Mouse (Mus musculus): Measurements from ENCODE around the gene Mt2. TPM values are rescaled to one million over a fixed set of nuclear protein-coding genes. Genes with fewer than 3 reads are reported as not detected.
"Not testable (repeated sequence)": the region's sequence is repeated elsewhere in the genome, so short reads cannot be mapped to it uniquely, and the experiment has no call there.

Mt2 gene
- polyA plus RNA-seq, 1 experiment from 2014 or later, result 58.8 TPM

DNA sequence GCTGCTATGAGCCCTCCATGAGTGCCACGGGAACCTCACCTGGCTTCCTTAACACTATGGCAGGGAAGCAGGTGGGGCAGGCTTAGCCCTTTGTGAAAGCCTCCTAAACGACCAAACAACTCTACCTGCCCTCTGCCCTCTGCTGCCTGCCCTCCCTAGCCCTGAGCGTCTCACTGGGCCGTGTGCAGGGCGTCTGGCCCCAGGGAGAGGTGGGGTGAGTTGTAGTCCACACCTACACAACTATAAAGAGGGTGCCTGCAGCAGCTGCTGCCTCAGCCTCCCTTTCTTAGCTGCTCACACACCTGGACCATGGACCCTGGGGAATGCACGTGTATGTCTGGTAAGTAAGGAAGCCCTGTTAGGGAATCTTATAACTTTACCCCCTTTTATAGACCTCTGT, 35.5 kb upstream of the Mt2 start, which contains the start of gene Mt4:
Gene Mt4, plus strand, starts transcription at position 265 of the 400 bp plus-strand sequence.
- no peak within 1 kb of the TSS for H3K4me2 ChIP-seq (ENCODE audit: low read depth, low read length)
- 49% methylated on average over 6 of the region's 6 CpGs for WGBS
- no peak within 1 kb of the TSS for H3K27ac ChIP-seq (ENCODE audit: low read length)
- H3K4me3 ChIP-seq (ENCODE audit: low read length), result no peak within 1 kb of the TSS
- no peaks in the 10 kb centered on the region for H3K4me1 ChIP-seq (ENCODE audit: control insufficient read depth, insufficient read depth, low read length)
- H3K9ac ChIP-seq (ENCODE audit: low read length), result no peak within 1 kb of the TSS
- 0 out of 2 replicates have a peak, but pooled peaks cover 2% of the 10 kb centered on the region for H3K9me3 ChIP-seq (replicated peaks; ENCODE audit: control insufficient read depth, low read length)
- ATAC-seq (replicated peaks; ENCODE audit: extremely low read depth, insufficient read depth, low FRiP score), result no peak
- no peaks in the 10 kb centered on the region for H3K27me3 ChIP-seq (ENCODE audit: control insufficient read depth, insufficient read depth, low read length)
- H3K36me3 ChIP-seq (ENCODE audit: control insufficient read depth, insufficient read depth), result no peaks in the 10 kb centered on the region

DNA sequence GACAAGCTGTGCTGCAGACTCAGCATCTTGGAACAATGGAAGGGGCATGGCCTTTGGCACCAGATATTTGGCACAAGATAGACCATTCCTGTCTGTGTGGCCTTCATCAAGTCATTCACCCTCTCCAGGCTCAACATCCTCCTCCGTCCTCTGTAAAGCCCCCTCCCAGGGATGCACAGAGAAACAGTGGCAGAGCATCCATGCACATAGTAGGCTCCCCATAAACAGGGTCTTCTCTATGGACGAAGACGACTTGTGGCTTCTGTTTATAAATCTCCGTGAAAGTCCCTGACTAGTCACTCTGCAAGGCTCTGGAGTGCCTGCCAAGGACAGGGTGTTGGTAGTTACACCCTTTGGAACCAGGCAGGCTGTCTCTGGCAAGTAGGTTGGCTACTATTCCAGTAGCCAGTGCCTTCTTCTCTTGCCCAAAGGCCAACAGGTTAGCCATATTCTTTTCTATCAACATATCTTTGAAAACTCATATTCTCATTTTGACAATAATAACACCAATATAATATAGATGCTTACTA, 32.1 kb upstream of the Mt2 start:
- Histone ChIP-seq H3K27me3 (ENCODE audit: control insufficient read depth, insufficient read depth, low read length) (no peaks in the 10 kb centered on the region), H3K9me3 (replicated peaks; ENCODE audit: control insufficient read depth, low read length) (no peaks in the 10 kb centered on the region), H3K9ac (ENCODE audit: low read length) (no peak overlapping the region), H3K27ac (ENCODE audit: low read length) (no peak overlapping the region), H3K4me1 (ENCODE audit: control insufficient read depth, insufficient read depth, low read length) (no peaks in the 10 kb centered on the region), H3K4me3 (ENCODE audit: low read length) (no peak overlapping the region), H3K36me3 (ENCODE audit: control insufficient read depth, insufficient read depth) (no peaks in the 10 kb centered on the region), H3K4me2 (ENCODE audit: low read depth, low read length) (no peak overlapping the region)
- ATAC-seq (replicated peaks; ENCODE audit: extremely low read depth, insufficient read depth, low FRiP score), result no peak
- WGBS, result 73% methylated on average over 4 of the region's 4 CpGs

DNA sequence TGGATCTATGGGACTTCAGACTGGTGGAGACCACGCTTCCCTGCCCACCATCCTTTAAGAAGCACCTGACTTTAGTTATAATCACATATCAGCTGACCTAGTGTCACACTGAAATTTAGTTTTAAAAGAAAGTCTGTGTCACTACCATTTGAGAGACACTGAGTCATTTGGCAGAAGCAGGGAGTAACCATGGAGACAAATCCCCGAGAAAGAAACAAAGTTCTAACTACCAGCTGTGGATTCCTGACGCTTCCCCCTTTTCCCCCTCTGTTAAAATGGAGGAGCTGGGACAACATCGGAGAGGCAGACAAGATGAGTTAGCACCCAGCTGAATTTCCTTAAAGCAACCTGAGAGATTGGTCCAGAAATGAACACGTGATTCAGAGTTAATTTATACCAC, 24.2 kb upstream of the Mt2 start:
- WGBS, result 44% methylated on average over 5 of the region's 5 CpGs

DNA sequence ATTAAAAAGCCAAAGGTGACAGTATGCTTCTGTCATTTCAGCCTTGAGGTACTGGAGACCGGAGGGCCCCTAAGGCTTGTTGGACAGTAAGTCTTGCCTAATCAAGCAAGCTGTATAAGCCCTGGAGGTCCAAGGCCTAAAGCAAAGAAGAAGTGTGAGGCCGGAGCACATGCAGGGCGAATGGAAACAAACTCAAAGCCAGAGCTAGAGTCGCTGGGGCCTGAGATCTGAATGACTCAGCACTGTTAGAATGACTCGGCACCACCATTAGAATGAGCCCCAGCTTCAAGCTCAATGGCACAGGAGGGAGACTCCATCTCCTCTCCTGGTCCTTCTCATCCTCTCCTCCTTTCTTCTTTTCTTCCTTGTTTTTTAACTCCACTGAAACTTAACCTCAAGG, 21.5 kb upstream of the Mt2 start:
- no peaks in the 10 kb centered on the region for H3K36me3 ChIP-seq (ENCODE audit: control insufficient read depth, insufficient read depth)
- no peak overlapping the region for H3K9ac ChIP-seq (ENCODE audit: low read length)
- H3K4me3 ChIP-seq (ENCODE audit: low read length), result no peak overlapping the region
- H3K9me3 ChIP-seq (replicated peaks; ENCODE audit: control insufficient read depth, low read length), result no peaks in the 10 kb centered on the region
- ATAC-seq (replicated peaks; ENCODE audit: extremely low read depth, insufficient read depth, low FRiP score), result no peak
- H3K4me1 ChIP-seq (ENCODE audit: control insufficient read depth, insufficient read depth, low read length), result peaks cover 16% of the 10 kb centered on the region
- no peak overlapping the region for H3K4me2 ChIP-seq (ENCODE audit: low read depth, low read length)
- H3K27ac ChIP-seq (ENCODE audit: low read length), result no peak overlapping the region
- H3K27me3 ChIP-seq (ENCODE audit: control insufficient read depth, insufficient read depth, low read length), result peaks cover 7% of the 10 kb centered on the region; the same call in 1 of the 2 replicates
- WGBS, result 68% methylated on average over 5 of the region's 5 CpGs

More for the DNA sequence above, 24.2 kb upstream of the Mt2 start:
- Histone ChIP-seq H3K27me3 (ENCODE audit: control insufficient read depth, insufficient read depth, low read length) (peaks cover 7% of the 10 kb centered on the region; the same call in 1 of the 2 replicates), H3K4me1 (ENCODE audit: control insufficient read depth, insufficient read depth, low read length) (peaks cover 3% of the 10 kb centered on the region; the same call in 1 of the 2 replicates), H3K9ac (ENCODE audit: low read length) (no peak overlapping the region), H3K4me2 (ENCODE audit: low read depth, low read length) (no peak overlapping the region), H3K36me3 (ENCODE audit: control insufficient read depth, insufficient read depth) (no peaks in the 10 kb centered on the region), H3K27ac (ENCODE audit: low read length) (no peak overlapping the region), H3K9me3 (replicated peaks; ENCODE audit: control insufficient read depth, low read length) (no peaks in the 10 kb centered on the region), H3K4me3 (ENCODE audit: low read length) (no peak overlapping the region)
- ATAC-seq (replicated peaks; ENCODE audit: extremely low read depth, insufficient read depth, low FRiP score), result no peak

DNA sequence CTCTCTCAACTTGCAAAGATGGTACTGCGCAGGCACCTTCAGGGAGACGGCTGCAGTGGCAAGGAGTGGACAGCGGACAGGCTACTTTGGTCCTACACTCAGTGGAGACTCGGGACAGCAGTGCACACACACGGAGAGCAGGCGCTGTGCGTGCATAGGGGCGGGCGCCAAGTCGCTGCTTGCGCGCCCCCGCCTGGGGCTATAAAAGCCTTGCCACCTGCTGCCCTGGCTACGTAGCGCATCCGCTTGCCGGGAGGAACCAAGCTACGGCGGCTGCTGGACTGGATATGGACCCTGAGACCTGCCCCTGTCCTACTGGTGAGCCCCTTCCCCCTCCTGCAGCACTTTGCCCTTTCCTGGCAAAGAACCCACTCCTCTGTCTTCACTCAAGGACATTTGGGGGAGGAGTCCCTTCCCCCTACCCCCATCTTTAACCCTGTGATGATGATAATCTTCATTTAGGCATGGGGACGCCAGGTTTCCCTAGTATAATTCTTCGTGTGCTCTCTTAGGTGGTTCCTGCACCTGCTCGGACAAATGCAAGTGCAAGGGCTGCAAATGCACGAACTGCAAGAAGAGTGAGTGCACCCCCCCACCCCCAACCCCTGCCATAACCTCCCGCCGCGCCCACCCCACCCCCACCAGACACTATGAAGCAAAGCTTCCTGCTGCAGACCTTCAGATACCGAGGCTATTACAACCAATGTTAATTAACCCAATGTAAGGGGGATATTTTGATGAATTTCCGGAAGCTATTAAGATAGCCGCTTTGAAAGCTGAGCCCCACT, 19.8 kb upstream of the Mt2 start, which contains the start of gene Mt3:
Gene Mt3, plus strand, starts transcription at position 95 of the 788 bp plus-strand sequence.
- peaks cover 7% of the 10 kb centered on the region; the same call in 1 of the 2 replicates for H3K27me3 ChIP-seq (ENCODE audit: control insufficient read depth, insufficient read depth, low read length)
- peak; percentile 65; the same call in 1 of the 2 replicates for ATAC-seq (replicated peaks; ENCODE audit: extremely low read depth, insufficient read depth, low FRiP score)
- peak within 1 kb of the TSS; percentile 64 for H3K9ac ChIP-seq (ENCODE audit: low read length)

DNA sequence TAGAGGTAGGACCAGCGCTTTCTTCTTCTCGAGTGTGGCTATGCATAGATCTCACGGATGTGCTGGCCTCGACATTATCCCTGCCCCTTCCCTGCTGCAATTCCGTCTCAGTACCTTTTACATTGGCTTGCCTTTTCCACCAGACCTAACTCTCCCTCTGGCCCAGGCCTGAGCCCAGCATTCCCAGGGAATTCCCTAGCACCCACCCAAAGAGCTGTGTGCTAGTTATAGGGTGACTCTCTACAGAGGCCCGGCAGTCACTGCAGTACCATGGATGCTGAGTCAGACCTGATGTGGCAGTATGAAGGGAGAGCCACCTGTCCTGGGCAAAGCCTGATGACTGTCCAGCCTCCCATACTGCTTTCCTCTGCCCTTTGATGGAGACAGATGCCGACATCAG, 19.0 kb upstream of the Mt2 start:
- no peaks in the 10 kb centered on the region for H3K36me3 ChIP-seq (ENCODE audit: control insufficient read depth, insufficient read depth)
- peaks cover 20% of the 10 kb centered on the region for H3K4me1 ChIP-seq (ENCODE audit: control insufficient read depth, insufficient read depth, low read length)
- no peaks in the 10 kb centered on the region for H3K9me3 ChIP-seq (replicated peaks; ENCODE audit: control insufficient read depth, low read length)
- peak overlapping the region; percentile 53 for H3K4me3 ChIP-seq (ENCODE audit: low read length)
- no peak overlapping the region for H3K27ac ChIP-seq (ENCODE audit: low read length)
- H3K27me3 ChIP-seq (ENCODE audit: control insufficient read depth, insufficient read depth, low read length), result peaks cover 7% of the 10 kb centered on the region; the same call in 1 of the 2 replicates
- no peak overlapping the region for H3K9ac ChIP-seq (ENCODE audit: low read length)
- no peak for ATAC-seq (replicated peaks; ENCODE audit: extremely low read depth, insufficient read depth, low FRiP score)
- peak overlapping the region; percentile 66 for H3K4me2 ChIP-seq (ENCODE audit: low read depth, low read length)
- WGBS, result 31% methylated on average over 7 of the region's 7 CpGs

More for the DNA sequence above, 19.8 kb upstream of the Mt2 start, which contains the start of gene Mt3:
- 4% methylated on average over 29 of the region's 29 CpGs for WGBS
- H3K36me3 ChIP-seq (ENCODE audit: control insufficient read depth, insufficient read depth), result no peaks in the 10 kb centered on the region
- peak within 1 kb of the TSS; percentile 53 for H3K4me3 ChIP-seq (ENCODE audit: low read length)
- peaks cover 20% of the 10 kb centered on the region for H3K4me1 ChIP-seq (ENCODE audit: control insufficient read depth, insufficient read depth, low read length)
- H3K27ac ChIP-seq (ENCODE audit: low read length), result no peak within 1 kb of the TSS
- H3K4me2 ChIP-seq (ENCODE audit: low read depth, low read length), result peak within 1 kb of the TSS; percentile 66
- no peaks in the 10 kb centered on the region for H3K9me3 ChIP-seq (replicated peaks; ENCODE audit: control insufficient read depth, low read length)

DNA sequence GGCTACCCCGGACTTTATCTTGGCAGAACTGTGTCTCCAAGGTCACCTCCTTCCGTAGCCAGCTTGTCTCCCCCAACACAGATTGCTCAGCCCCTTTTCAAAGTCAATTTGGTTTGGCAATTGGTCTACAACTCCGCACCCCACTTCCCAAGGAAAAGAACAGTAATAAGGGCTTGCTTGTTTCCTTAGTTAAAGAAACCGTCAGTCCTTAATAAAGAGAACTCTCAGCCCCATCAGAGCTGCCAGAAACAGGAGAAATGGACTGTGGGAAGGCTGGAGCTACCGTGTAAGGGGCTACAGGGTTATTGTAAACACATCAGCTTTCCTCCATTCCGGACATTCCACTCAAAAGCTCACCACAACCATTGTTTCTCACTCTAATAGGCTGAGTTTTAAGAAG, 17.9 kb upstream of the Mt2 start:
- H3K4me2 ChIP-seq (ENCODE audit: low read depth, low read length), result no peak overlapping the region
- ATAC-seq (replicated peaks; ENCODE audit: extremely low read depth, insufficient read depth, low FRiP score), result no peak
- no peak overlapping the region; the same call in 1 of the 2 replicates for H3K27ac ChIP-seq (ENCODE audit: low read length)
- no peaks in the 10 kb centered on the region for H3K9me3 ChIP-seq (replicated peaks; ENCODE audit: control insufficient read depth, low read length)
- H3K27me3 ChIP-seq (ENCODE audit: control insufficient read depth, insufficient read depth, low read length), result peaks cover 7% of the 10 kb centered on the region; the same call in 1 of the 2 replicates
- H3K4me3 ChIP-seq (ENCODE audit: low read length), result no peak overlapping the region
- no peaks in the 10 kb centered on the region for H3K36me3 ChIP-seq (ENCODE audit: control insufficient read depth, insufficient read depth)
- H3K4me1 ChIP-seq (ENCODE audit: control insufficient read depth, insufficient read depth, low read length), result peaks cover 20% of the 10 kb centered on the region
- WGBS, result 43% methylated on average over 6 of the region's 6 CpGs
- H3K9ac ChIP-seq (ENCODE audit: low read length), result no peak overlapping the region

DNA sequence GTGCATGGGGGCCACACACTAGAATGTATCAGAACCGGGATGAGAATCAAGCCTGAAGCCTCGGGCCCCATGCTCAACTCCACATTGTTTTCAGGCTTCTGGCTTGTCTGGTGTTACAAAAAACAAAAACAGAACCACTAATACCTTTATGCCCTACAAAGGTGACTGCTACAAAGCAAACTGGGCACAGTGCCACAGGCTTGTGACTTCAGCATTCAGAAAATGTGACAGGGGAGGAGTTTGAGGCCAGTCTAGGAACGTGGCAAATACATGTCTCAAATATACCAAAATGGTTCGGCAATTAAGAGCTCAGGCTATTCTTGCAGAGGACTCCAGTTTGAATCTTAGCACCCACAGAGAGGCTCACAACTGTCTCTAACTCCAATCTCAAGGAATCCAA, 16.4 kb upstream of the Mt2 start:
- no peak overlapping the region for H3K4me3 ChIP-seq (ENCODE audit: low read length)
- 0 out of 2 replicates have a peak, but pooled peaks have one; percentile 7 for ATAC-seq (replicated peaks; ENCODE audit: extremely low read depth, insufficient read depth, low FRiP score)
- H3K36me3 ChIP-seq (ENCODE audit: control insufficient read depth, insufficient read depth), result no peaks in the 10 kb centered on the region
- H3K27me3 ChIP-seq (ENCODE audit: control insufficient read depth, insufficient read depth, low read length), result peaks cover 5% of the 10 kb centered on the region; the same call in 1 of the 2 replicates
- no peak overlapping the region for H3K9ac ChIP-seq (ENCODE audit: low read length)
- H3K4me2 ChIP-seq (ENCODE audit: low read depth, low read length), result no peak overlapping the region
- peak overlapping the region; percentile 69 for H3K27ac ChIP-seq (ENCODE audit: low read length)
- WGBS, result 41% methylated on average over 4 of the region's 4 CpGs
- H3K9me3 ChIP-seq (replicated peaks; ENCODE audit: control insufficient read depth, low read length), result no peaks in the 10 kb centered on the region
- peaks cover 20% of the 10 kb centered on the region for H3K4me1 ChIP-seq (ENCODE audit: control insufficient read depth, insufficient read depth, low read length)

DNA sequence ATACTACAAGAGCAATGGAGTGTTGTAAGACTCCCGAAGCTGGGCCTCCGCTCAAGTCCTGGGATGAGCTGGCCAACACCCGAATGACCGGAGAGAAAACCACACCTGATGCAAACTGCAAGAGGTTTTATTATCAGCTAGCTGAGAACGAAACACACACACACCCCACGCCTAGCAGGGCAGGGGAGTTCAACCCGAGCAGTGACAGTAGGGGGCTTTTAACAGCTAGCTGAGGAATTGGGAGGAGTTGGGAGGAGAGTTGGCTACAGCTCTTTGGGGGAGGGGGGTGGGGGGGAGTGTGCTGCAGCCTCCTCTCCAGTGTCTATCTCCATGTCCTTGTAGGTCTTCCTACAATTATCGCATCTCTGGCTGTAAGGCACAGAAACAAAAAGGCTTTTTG, 6.7 kb upstream of the Mt2 start:
- H3K27me3 ChIP-seq (ENCODE audit: control insufficient read depth, insufficient read depth, low read length); H3K4me2 ChIP-seq (ENCODE audit: low read depth, low read length); ATAC-seq (replicated peaks; ENCODE audit: extremely low read depth, insufficient read depth, low FRiP score); H3K36me3 ChIP-seq (ENCODE audit: control insufficient read depth, insufficient read depth); H3K9ac ChIP-seq (ENCODE audit: low read length); H3K27ac ChIP-seq (ENCODE audit: low read length); H3K9me3 ChIP-seq (replicated peaks; ENCODE audit: control insufficient read depth, low read length); H3K4me1 ChIP-seq (ENCODE audit: control insufficient read depth, insufficient read depth, low read length); H3K4me3 ChIP-seq (ENCODE audit: low read length): not testable (repeated sequence)
- WGBS, result 68% methylated on average over 8 of the region's 8 CpGs

Measured in heart, embryonic 16.5 days (tissue).